Mouse (Mus musculus) left cerebral cortex, postnatal 36 days (tissue): ENCODE measurements around the gene Nfia. TPM values are rescaled to one million over a fixed set of nuclear protein-coding genes. Genes with fewer than 3 reads are reported as not detected.

Experiments used
- DNase-seq, 2 experiments: peaks; one replicate each; pipeline ENCODE4 v3.0.0; 2021 to 2022; ENCODE audit warnings: low spot score in 2 of 2, mixed read lengths in 1 of 2
- intact Hi-C: fragments of 180-260 bp; cut with DNase I; formaldehyde crosslinking; loops from one replicate; pipeline ENCODE4 v1.15.1; 2025
- total RNA-seq, 2 experiments: library from RNA; stranded (reverse); gene quantifications; 2 replicates each; pipeline ENCODE4 v1.2.3; 2021

Gene Nfia
- total RNA-seq, 2 experiments from 2014 or later: 62.9 to 75.3 TPM

DNA sequence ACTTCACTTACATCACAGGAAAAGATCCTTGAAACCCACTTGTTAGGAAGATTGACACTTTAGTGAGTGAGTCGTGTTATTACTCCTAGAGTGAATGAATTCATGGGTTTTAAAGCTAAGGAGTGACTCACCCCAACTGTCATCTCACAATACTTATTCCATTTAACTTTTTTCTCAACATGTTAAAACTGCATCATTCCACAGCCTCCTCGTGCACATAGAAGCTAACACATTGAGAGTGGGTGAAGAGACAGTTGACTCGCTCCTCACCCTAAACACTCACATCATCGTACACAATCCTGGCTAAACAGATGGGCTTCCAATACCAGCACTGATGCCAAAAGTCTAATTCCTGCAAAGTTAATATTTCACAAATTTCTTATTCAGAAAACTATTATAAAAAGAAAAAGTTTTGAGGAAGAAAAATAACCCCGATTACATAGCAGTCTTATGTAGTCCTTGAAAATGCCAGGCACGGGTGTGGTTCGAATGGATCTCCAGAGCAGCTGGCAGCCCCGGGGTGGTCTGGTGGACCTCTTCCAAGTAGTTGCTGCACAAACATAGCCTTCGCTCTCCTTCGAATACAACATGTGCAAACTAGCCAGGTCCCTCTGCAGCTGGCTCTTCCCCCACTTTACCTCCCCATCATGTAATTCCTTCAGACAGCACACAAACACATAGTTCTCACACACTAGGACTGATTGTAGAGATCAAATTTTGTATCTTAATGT is 178.0 kb downstream of the Nfia start:
- DNase-seq: no peak

GRCm38 (mm10) chr4:97953886-97954285 is 181.4 kb downstream of the Nfia start:
- DNase-seq: no peak
- intact Hi-C loops: no loop called here

More for the DNA sequence above, 178.0 kb downstream of the Nfia start:
- intact Hi-C loops: no loop called here

DNA sequence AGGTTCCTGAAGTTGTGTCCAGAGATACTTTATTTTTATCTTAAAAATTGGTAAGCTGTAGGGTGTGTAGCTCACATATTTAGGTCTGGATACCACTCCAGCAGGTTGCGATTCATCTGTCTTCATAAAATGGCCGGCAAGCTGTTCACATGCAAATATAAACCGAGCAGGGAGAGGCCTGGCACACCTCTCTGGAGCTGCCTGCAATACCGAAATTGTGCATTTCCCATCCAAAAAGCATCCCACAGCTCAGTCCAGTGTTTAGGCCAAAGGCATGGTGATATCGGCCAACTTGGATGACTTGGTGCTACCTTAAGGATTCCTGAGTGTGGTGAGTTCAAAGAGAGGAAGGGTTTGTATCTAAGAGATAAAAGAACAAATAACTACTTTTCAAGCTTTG is 185.6 kb downstream of the Nfia start:
- DNase-seq: no peak
- intact Hi-C loops: no loop called here

DNA sequence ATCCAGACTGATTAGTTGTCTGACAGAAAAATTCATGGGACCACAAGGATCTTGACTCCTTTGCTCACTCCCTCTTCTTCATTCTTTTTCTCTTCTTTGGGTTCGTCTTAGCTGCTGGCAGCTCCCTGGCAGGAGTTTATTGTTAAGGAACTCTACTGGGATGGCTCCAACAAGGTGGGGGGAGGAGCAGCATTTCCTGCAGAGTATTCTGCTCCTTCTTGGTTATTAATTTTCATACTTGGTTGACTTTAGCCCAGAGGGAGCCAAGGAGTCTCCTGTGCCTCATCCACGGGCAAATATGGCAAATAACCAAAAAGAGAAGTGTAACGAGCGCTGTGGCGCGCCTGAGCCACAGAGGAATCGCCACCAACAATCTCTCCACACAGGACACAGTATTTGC is 190.3 kb downstream of the Nfia start:
- no peak for DNase-seq
- intact Hi-C loops: no loop called here

- intact Hi-C loops: no loop called here
- no peak for DNase-seq
Measured at GRCm38 (mm10) chr4:97963951-97964350, 191.4 kb downstream of the Nfia start.

DNA sequence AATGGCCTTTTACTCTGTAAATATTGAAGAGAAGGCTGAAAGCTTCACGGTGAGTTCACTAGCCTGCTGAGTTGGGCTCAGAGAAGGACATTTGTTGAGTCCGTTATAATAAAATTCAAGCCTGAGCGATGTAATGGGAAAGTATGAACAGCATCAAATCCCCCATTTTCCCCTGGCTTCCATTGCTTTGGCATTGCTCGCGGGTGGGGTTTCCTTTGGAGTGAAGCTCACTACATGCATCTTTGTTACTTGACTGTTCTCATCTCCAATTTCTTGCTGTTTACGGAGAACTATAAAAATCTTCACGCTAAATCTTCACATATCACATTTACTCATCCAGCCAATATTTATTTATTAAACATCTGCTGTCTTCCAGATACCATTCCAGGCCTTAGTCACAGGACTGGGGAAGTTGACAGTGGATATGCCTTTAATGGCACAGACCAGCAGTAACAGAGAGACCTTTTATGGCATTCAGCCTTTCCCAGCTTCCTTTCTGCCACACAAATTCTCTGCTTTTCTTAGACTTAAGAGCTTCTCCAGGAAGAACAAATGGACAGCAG is 196.3 kb downstream of the Nfia start:
- DNase-seq: no peak
- intact Hi-C loops: no loop called here

GRCm38 (mm10) chr4:97973064-97973463 is 200.5 kb downstream of the Nfia start:
- no peak for DNase-seq
- intact Hi-C loops: no loop called here

DNA sequence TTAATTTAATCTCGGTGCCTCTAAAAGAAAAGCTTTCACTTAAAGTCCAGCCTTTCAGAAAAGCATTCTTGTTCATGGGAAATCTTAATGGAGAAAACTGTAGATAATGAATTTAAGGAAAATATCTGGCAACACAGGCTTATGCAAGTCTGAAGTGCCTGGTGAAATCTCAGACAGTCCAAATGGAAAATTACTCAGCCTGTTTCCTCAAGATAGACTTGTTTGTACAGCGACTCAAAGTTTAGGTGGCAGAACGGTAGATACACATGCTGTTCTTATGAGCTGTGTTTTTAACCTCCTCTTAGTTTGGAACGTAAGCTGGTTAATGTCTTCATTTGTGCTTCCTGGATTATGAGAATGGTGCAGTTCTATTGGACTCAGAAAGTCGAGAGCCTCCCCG is 201.5 kb downstream of the Nfia start:
- no peak for DNase-seq
- intact Hi-C loops: no loop called here

- DNase-seq: no peak
- intact Hi-C loops: no loop called here
Measured at GRCm38 (mm10) chr4:97976891-97977290, 204.4 kb downstream of the Nfia start.

- intact Hi-C loops: no loop called here
- no peak for DNase-seq
Measured at GRCm38 (mm10) chr4:97984361-97984760, 211.8 kb downstream of the Nfia start.

- intact Hi-C loops: no loop called here
- DNase-seq: no peak
Measured at GRCm38 (mm10) chr4:97986056-97986734, 213.7 kb downstream of the Nfia start.

DNA sequence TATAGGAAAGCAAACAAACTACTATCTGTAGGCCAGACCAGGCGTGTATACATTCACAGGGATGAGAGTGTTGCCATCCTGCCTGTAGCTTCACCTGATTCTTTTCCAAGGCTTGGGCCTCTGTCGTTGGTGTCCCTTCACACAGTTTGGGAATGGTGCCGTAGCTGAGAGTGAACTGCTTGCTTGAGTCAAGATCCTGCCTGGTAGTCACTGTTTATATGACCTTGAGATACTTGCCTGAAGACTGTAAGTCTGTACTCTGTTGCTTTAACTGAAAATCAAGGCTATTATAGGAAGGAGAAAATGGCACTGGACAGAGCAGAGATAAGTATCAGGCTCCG is 214.2 kb downstream of the Nfia start:
- DNase-seq: no peak
- intact Hi-C loops: no loop called here

DNA sequence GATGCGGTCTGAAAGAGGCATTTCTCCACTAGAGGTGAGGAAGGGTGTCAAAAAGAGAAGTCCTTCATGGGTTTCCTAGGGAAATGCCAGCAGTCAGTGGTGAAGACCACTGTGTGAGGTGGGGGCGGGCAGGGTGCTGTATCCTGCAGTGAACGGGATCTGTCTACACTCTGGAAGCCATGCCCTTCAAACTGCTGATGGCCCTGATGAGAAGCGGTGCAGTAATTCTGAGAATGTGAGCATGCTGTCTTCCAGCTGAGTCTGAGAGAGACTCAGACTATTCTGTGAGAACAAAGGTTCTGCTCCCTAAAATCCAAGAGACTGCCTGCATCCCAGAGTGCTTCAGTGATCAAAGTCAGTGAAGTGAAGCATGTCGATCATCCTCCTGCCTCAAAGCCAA is 216.2 kb downstream of the Nfia start:
- no peak for DNase-seq
- intact Hi-C loops: no loop called here

- DNase-seq: no peak
- intact Hi-C loops: no loop called here
Measured at GRCm38 (mm10) chr4:97990431-97990830, 217.9 kb downstream of the Nfia start.

DNA sequence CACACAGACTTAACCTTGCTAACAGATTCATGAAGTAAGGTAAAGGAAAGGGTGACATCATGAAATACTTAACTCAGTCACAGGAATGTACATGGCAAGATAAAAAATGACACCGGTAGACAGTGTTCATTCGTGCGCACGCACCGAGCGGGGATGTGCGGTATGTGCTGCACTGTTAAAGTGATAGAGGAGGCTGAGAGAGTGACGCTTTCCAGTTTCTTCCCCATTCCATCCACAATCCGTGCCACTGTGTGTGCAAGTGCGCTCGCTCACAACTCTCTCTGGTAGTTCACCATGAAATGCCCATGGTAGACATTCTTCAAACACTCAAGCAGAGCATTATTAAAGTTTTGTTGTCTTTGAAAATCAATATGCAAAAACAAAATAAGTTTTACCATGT is 218.9 kb downstream of the Nfia start:
- intact Hi-C loops: no loop called here
- no peak for DNase-seq

- DNase-seq: no peak
- intact Hi-C loops: no loop called here
Measured at GRCm38 (mm10) chr4:97991880-97992279, 219.3 kb downstream of the Nfia start.

DNA sequence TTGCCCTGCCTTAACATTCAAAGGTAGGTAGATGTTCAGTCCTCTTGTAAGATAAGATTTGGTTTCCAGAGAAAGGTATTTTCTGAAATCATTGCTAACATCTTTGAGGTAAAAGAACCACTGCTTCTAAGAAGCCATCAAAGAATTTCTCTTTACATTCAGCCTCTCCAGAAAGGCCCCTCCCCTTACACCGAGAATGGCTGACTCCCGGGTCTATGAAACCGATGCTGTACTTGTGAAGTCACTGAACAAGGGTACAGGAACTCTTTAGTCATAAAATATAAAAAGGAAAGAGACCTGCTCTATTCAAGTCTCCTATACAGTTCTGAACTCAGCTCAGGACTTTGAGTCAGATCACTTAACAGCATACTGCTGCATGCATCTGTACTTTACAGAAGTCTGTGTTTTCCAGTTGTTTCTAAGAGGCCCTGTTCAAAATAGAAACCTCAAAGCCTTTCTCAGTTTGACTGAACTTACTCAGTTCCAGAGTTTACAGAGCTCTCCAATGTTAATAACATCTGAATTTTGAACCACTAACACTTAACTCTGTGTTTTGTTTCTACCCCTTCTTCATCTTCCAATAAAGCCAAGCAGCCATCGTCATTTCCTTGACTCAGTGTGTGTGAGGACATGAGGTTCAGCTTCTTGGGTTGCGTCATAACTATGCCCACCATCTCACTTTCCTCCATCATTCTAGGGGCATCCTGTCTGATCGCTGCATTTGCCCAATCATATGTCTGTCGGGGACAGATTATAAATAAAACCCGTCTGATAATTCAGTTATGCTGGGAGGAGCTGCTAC is 223.6 kb downstream of the Nfia start:
- intact Hi-C loops: no loop called here
- DNase-seq: no peak

DNA sequence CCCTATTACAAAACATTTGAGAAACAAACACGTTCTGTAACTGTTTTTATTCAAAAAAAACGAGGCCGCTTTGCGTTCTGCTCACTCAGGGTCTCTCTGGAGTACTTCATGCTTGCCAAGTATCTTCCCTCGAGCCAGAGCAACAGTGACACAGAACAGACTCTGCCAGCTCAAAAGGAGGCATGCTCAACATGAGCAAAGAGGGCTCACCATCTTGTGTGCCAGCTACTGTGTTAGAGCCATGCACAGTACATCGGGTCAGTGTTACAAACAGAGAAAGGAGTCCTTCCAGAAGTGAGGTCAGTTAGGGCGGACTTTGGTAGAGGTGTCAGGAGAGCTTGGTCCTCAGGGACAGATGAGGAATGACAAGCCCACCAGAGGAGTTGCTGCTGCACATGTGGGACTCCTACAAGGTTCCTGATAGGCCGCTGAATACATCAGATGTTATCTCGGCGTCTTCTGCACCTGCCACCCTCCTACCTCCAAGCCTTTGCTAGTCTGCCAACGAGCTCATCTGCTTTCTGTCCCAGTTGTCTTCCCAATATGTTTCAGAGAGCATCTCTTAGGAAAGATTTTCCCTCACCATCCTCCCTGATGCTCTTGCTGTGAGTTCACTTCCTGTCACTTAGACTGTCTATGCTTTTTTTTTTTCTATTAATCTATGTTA is 224.8 kb downstream of the Nfia start:
- DNase-seq: no peak
- intact Hi-C loops: no loop called here

DNA sequence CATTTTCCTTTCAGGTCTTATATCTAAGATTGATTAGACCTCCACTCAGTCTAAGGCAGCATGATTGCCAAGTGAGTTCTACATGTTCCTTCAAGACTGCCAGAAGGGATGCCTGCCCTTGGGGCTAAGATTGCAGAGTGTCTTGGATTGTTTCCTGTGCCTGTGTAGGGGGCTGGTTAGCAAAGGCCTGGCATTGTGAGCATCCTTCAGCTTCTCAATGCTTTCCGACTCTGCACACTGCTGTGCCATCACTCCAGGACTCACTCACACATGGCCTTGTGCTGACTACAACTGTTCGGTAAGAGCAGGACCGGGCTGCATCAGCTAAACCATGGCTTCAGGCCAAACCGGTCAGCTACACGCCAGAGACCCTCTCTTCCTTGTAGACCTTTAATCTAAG is 229.7 kb downstream of the Nfia start:
- no peak for DNase-seq
- intact Hi-C loops: loop anchor here (5.0 kb wide), 1 partner anchor 250 kb away; no protein-coding TSS in a partner anchor
